Mouse (Mus musculus): ENCODE results near the gene Olfr692. TPM values are rescaled to one million over a fixed set of nuclear protein-coding genes. Genes with fewer than 3 reads are reported as not detected.

Olfr692 gene
- polyA plus RNA-seq, 1 experiment, result not detected

DNA sequence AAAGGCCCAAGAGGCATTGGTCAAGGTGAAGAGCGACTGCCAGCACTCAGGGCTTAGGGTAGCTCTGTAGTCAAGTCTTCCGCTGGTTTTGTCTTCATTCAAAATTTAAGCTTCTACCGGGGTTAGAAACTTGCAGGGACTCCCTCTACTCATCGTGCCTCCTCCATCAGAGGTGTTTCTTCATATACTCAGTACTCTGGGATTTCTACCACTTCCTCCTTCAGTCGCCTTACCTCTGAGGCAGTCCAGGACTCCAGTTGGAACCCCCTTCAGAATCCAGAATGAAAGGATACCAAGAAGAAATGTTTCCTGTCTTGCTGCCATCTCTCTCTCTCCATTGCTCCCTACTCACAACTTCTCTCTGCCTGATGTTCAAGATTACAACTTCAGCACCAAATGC, 762 bp upstream of the Olfr692 start:
- Histone ChIP-seq H3K4me3 (ENCODE audit: control insufficient read depth, low read depth, low read length) (no peak overlapping the region), H3K27me3 (ENCODE audit: control insufficient read depth, insufficient read depth, low read length) (no peaks in the 10 kb centered on the region), H3K4me1 (ENCODE audit: control insufficient read depth, insufficient read depth, low read length) (no peaks in the 10 kb centered on the region), H3K27ac (ENCODE audit: control insufficient read depth, insufficient read depth, low read depth, low read length) (no peak overlapping the region), H3K36me3 (ENCODE audit: control insufficient read depth, insufficient read depth, low read length) (no peaks in the 10 kb centered on the region)
- TF ChIP-seq POLR2A (IDR thresholded peaks at IDR 0.05; ENCODE audit: control insufficient read depth, low read depth, low read length) (no peak), CTCF (IDR thresholded peaks at IDR 0.05; ENCODE audit: control insufficient read depth, insufficient read depth, insufficient replicate concordance, low read depth, low read length) (no peak)

DNA sequence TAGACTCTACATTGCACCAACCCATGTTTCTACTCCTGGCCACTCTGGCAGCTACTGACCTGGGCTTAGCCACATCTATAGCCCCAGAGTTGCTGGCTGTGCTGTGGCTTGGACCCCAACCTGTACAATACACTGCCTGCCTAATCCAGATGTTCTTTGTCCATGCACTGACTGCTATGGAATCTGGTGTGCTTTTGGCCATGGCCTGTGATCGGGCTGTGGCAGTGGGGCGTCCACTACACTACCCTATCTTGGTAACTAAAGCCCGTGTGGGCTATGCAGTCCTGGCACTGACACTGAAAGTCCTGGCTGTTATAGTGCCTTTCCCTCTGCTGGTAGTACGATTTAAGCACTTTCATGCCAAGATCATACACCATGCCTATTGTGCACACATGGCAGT, 491 bp downstream of the Olfr692 start:
- TF ChIP-seq CTCF (IDR thresholded peaks at IDR 0.05; ENCODE audit: control insufficient read depth, insufficient read depth, insufficient replicate concordance, low read depth, low read length) (no peak), POLR2A (IDR thresholded peaks at IDR 0.05; ENCODE audit: control insufficient read depth, low read depth, low read length) (no peak)
- Histone ChIP-seq H3K27me3 (ENCODE audit: control insufficient read depth, insufficient read depth, low read length) (no peaks in the 10 kb centered on the region), H3K4me3 (ENCODE audit: control insufficient read depth, low read depth, low read length) (no peak overlapping the region), H3K36me3 (ENCODE audit: control insufficient read depth, insufficient read depth, low read length) (no peaks in the 10 kb centered on the region), H3K4me1 (ENCODE audit: control insufficient read depth, insufficient read depth, low read length) (no peaks in the 10 kb centered on the region), H3K27ac (ENCODE audit: control insufficient read depth, insufficient read depth, low read depth, low read length) (no peak overlapping the region)

DNA sequence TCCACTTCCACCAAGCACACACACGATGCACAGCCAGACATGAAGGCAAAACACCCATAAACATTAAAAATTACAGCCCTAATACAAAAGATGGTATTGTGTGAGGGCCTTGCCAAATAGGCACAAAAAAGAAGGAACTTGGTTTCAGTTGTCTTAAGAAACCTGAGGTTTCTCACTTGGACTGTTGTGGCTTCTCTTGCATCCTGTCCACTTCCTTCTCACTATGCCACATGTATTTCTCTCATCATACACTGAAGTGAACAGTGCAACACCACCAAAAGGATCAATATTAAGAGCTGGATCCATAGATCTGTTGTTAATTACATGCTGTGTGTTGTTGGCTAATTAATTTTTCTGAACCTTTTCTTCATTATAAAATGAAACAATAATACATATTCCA, 4.9 kb downstream of the Olfr692 start:
- H3K4me3 ChIP-seq (ENCODE audit: control insufficient read depth, low read depth, low read length), result no peak overlapping the region
- no peak for TF ChIP-seq POLR2A (IDR thresholded peaks at IDR 0.05; ENCODE audit: control insufficient read depth, low read depth, low read length)
- TF ChIP-seq CTCF (IDR thresholded peaks at IDR 0.05; ENCODE audit: control insufficient read depth, insufficient read depth, insufficient replicate concordance, low read depth, low read length), result no peak
- H3K4me1 ChIP-seq (ENCODE audit: control insufficient read depth, insufficient read depth, low read length), result no peaks in the 10 kb centered on the region
- no peaks in the 10 kb centered on the region for H3K27me3 ChIP-seq (ENCODE audit: control insufficient read depth, insufficient read depth, low read length)
- H3K27ac ChIP-seq (ENCODE audit: control insufficient read depth, insufficient read depth, low read depth, low read length), result no peak overlapping the region
- no peaks in the 10 kb centered on the region for H3K36me3 ChIP-seq (ENCODE audit: control insufficient read depth, insufficient read depth, low read length)

DNA sequence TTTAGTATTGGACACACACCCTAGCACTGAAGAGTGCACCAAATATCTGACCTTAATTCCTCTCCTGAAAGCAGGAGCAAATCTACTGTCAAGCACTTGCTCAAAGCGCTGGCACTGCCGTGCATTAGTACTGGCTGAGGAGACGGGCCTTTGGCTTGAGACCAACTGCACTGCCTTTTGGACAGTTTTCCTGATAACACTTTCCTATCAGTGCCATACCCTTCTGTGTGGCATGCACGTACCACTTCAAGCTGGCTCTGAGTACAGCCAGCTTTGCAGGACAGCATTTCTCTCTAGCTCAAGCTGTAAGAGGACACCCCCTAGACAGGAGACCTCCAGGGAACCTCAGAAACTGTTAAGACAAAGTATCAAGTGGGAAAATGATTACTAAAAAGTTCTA, 5.5 kb downstream of the Olfr692 start:
- TF ChIP-seq CTCF (IDR thresholded peaks at IDR 0.05; ENCODE audit: control insufficient read depth, insufficient read depth, insufficient replicate concordance, low read depth, low read length), result no peak
- TF ChIP-seq POLR2A (IDR thresholded peaks at IDR 0.05; ENCODE audit: control insufficient read depth, low read depth, low read length), result no peak
- Histone ChIP-seq H3K36me3 (ENCODE audit: control insufficient read depth, insufficient read depth, low read length) (no peaks in the 10 kb centered on the region), H3K4me1 (ENCODE audit: control insufficient read depth, insufficient read depth, low read length) (no peaks in the 10 kb centered on the region)

DNA sequence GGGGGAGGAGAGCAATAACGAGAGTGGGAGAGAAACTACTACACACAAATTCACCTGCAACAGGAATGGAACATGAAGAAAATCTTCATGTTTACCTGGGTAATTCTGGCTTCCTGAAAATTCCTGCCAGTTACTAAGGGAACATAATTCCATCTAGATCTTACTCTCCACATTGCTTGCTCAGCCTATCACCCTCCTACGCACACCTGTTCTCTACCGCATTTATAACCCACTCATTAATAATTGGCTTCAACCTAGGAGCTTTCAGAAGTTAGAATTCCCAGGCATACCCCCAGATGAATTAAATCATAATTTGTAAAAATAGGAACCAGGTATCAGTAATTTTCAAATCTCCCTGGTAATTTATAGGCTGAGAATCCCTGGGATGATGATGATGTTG, 5.9 kb downstream of the Olfr692 start:
- Histone ChIP-seq H3K36me3 (ENCODE audit: control insufficient read depth, insufficient read depth, low read length) (peaks cover 2% of the 10 kb centered on the region; the same call in 1 of the 2 replicates), H3K27ac (ENCODE audit: control insufficient read depth, insufficient read depth, low read depth, low read length) (no peak overlapping the region), H3K27me3 (ENCODE audit: control insufficient read depth, insufficient read depth, low read length) (no peaks in the 10 kb centered on the region), H3K4me3 (ENCODE audit: control insufficient read depth, low read depth, low read length) (peak overlapping the region; percentile 32; the same call in 1 of the 2 replicates), H3K4me1 (ENCODE audit: control insufficient read depth, insufficient read depth, low read length) (no peaks in the 10 kb centered on the region)
- TF ChIP-seq CTCF (IDR thresholded peaks at IDR 0.05; ENCODE audit: control insufficient read depth, insufficient read depth, insufficient replicate concordance, low read depth, low read length) (no peak), POLR2A (IDR thresholded peaks at IDR 0.05; ENCODE audit: control insufficient read depth, low read depth, low read length) (no peak)

More for the DNA sequence above, 5.5 kb downstream of the Olfr692 start:
- no peaks in the 10 kb centered on the region for H3K27me3 ChIP-seq (ENCODE audit: control insufficient read depth, insufficient read depth, low read length)
- H3K27ac ChIP-seq (ENCODE audit: control insufficient read depth, insufficient read depth, low read depth, low read length), result no peak overlapping the region
- H3K4me3 ChIP-seq (ENCODE audit: control insufficient read depth, low read depth, low read length), result peak overlapping the region; percentile 50; the same call in 1 of the 2 replicates

DNA sequence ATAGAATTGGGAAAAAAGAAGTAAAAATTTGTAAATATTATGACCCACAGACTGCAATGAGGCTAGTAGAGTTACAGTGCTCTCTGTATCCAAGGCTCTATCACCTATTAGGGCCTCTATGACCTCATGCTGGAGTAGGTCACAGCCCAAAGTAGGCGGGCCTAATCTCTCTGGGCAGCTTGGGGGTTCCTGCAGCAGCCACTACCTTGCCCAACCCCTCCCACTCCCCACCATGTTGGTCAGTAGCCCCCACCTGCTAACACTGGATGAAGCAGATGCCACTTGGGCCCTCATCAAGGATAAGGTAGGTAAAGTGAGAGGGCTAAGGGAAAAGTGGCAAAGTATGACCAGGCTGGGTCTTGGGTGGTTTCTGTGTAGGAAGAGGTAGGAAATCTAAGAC, 6.8 kb downstream of the Olfr692 start, which contains the start of gene Gm5901:
Gene Gm5901 (plus strand): TSS at position 173 of the 400 bp plus-strand sequence.
- Histone ChIP-seq H3K27ac (ENCODE audit: control insufficient read depth, insufficient read depth, low read depth, low read length) (no peak within 1 kb of the TSS), H3K4me1 (ENCODE audit: control insufficient read depth, insufficient read depth, low read length) (no peaks in the 10 kb centered on the region), H3K27me3 (ENCODE audit: control insufficient read depth, insufficient read depth, low read length) (no peaks in the 10 kb centered on the region), H3K36me3 (ENCODE audit: control insufficient read depth, insufficient read depth, low read length) (peaks cover 2% of the 10 kb centered on the region; the same call in 1 of the 2 replicates), H3K4me3 (ENCODE audit: control insufficient read depth, low read depth, low read length) (peak within 1 kb of the TSS; percentile 79)
- peak; percentile 59; the same call in 1 of the 2 replicates for TF ChIP-seq POLR2A (IDR thresholded peaks at IDR 0.05; ENCODE audit: control insufficient read depth, low read depth, low read length)
- no peak for TF ChIP-seq CTCF (IDR thresholded peaks at IDR 0.05; ENCODE audit: control insufficient read depth, insufficient read depth, insufficient replicate concordance, low read depth, low read length)

DNA sequence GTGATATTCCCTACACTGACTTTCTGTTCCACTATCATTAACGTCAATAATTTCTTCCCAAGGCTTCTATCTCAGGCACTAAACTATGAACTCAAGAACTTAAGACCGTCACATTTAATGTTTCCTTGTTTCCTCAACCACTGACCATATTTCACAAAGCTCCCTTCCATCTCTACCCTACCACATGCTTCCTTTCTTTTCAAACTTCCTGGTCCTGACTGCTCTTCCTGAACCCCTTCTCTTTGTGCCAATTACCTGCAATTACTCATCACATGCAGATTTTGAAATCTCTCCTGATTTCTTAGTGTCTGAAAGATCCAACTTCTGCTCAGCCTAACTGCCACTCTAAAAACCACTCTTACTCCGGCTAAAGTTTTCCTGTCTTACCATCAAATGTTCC, 12.3 kb downstream of the Olfr692 start:
- no peaks in the 10 kb centered on the region for H3K4me1 ChIP-seq (ENCODE audit: control insufficient read depth, insufficient read depth, low read length)
- no peak for TF ChIP-seq POLR2A (IDR thresholded peaks at IDR 0.05; ENCODE audit: control insufficient read depth, low read depth, low read length)
- no peak for TF ChIP-seq CTCF (IDR thresholded peaks at IDR 0.05; ENCODE audit: control insufficient read depth, insufficient read depth, insufficient replicate concordance, low read depth, low read length)
- H3K27me3 ChIP-seq (ENCODE audit: control insufficient read depth, insufficient read depth, low read length), result no peaks in the 10 kb centered on the region
- H3K36me3 ChIP-seq (ENCODE audit: control insufficient read depth, insufficient read depth, low read length), result peaks cover 6% of the 10 kb centered on the region
- no peak overlapping the region for H3K27ac ChIP-seq (ENCODE audit: control insufficient read depth, insufficient read depth, low read depth, low read length)
- H3K4me3 ChIP-seq (ENCODE audit: control insufficient read depth, low read depth, low read length), result no peak overlapping the region

DNA sequence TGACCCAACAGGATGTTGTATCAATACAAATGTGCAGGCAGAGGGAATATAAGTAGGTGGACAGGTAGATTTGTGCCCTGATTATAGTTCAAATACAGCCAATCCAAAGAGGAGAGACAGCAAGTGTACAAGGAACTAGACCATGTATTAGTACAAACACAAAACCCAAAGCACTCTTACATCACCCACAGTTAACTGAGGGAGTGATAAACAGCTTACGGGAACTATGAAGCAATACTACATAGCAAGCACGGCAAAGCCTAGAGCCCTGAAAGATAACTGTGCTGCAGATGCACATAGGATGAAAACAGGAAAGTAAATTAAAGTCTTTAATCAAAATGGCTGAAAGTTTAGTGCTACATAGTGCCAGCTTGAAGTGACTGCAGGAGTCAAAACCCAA, 19.7 kb downstream of the Olfr692 start:
- Histone ChIP-seq H3K27me3 (ENCODE audit: control insufficient read depth, insufficient read depth, low read length) (no peaks in the 10 kb centered on the region), H3K27ac (ENCODE audit: control insufficient read depth, insufficient read depth, low read depth, low read length) (no peak overlapping the region), H3K4me3 (ENCODE audit: control insufficient read depth, low read depth, low read length) (no peak overlapping the region), H3K36me3 (ENCODE audit: control insufficient read depth, insufficient read depth, low read length) (peaks cover 5% of the 10 kb centered on the region), H3K4me1 (ENCODE audit: control insufficient read depth, insufficient read depth, low read length) (no peaks in the 10 kb centered on the region)
- TF ChIP-seq CTCF (IDR thresholded peaks at IDR 0.05; ENCODE audit: control insufficient read depth, insufficient read depth, insufficient replicate concordance, low read depth, low read length) (no peak), POLR2A (IDR thresholded peaks at IDR 0.05; ENCODE audit: control insufficient read depth, low read depth, low read length) (no peak)

All from testis, adult 2 months (tissue).